Mouse (Mus musculus) midbrain, embryonic 16.5 days (tissue): ENCODE measurements at regions not wholly inside any gene's neighbourhood (a gene's known extent, or its start where the extent isn't known, plus 50 kb on each side); places are given as distances from the start of the nearest gene placed in this dataset.
A peak's percentile ranks its signal among the peaks of the same experiment; 100 is the strongest.

ENCODE experiments used
- ATAC-seq: fragments of 200-750 bp; cut with Nextera tagmentation; 2 replicates; pipeline ENCODE4 v1.8.0; 2017; ENCODE audit warnings: moderate TSS enrichment
- H3K27ac ChIP-seq: fragments of 300-500 bp; sonication (generic); 2 replicates; pipeline ENCODE4 v1.5.1; 2014; ENCODE audit warnings: mild to moderate bottlenecking, low read length, mixed read lengths
- H3K27me3 ChIP-seq: fragments of 300-500 bp; sonication (generic); 2 replicates; pipeline ENCODE4 v1.6.1; 2014; ENCODE audit warnings: low read depth, low read length, mixed read lengths; ENCODE audit not compliant: control insufficient read depth, insufficient read depth
- H3K36me3 ChIP-seq: fragments of 300-500 bp; sonication (generic); 2 replicates; pipeline ENCODE4 v1.6.1; 2014; ENCODE audit warnings: mild to moderate bottlenecking, low read length, moderate library complexity, mixed read lengths; ENCODE audit not compliant: control insufficient read depth, insufficient read depth
- H3K4me1 ChIP-seq: fragments of 300-500 bp; sonication (generic); 2 replicates; pipeline ENCODE4 v1.6.1; 2014; ENCODE audit warnings: mild to moderate bottlenecking, low read length, mixed read lengths; ENCODE audit not compliant: control insufficient read depth, insufficient read depth
- H3K4me2 ChIP-seq: fragments of 300-500 bp; sonication (generic); 2 replicates; pipeline ENCODE4 v1.6.1; 2014; ENCODE audit warnings: mild to moderate bottlenecking, low read length, mixed read lengths
- H3K4me3 ChIP-seq: fragments of 300-500 bp; sonication (generic); 2 replicates; pipeline ENCODE4 v1.5.1; 2014; ENCODE audit warnings: low read depth, mild to moderate bottlenecking, low read length, moderate library complexity, mixed read lengths
- H3K9ac ChIP-seq: fragments of 300-500 bp; sonication (generic); 2 replicates; pipeline ENCODE4 v1.6.1; 2014; ENCODE audit warnings: low read depth, low read length, mixed read lengths
- H3K9me3 ChIP-seq: fragments of 300-500 bp; sonication (generic); replicated peaks from 2 replicates; pipeline ENCODE4 v1.6.1; 2014; ENCODE audit warnings: mild to moderate bottlenecking, low read length, mixed read lengths; ENCODE audit not compliant: control insufficient read depth, poor library complexity, severe bottlenecking
- WGBS: fragments of 180-500 bp; shearing (Covaris S2); extraction: QIAGEN DNeasy Blood & Tissue Kit; methylation state at CpG from one replicate; pipeline ENCODE4 v1.1.7; 2014; 5-methylcytosine and 5-hydroxymethylcytosine counted together

DNA sequence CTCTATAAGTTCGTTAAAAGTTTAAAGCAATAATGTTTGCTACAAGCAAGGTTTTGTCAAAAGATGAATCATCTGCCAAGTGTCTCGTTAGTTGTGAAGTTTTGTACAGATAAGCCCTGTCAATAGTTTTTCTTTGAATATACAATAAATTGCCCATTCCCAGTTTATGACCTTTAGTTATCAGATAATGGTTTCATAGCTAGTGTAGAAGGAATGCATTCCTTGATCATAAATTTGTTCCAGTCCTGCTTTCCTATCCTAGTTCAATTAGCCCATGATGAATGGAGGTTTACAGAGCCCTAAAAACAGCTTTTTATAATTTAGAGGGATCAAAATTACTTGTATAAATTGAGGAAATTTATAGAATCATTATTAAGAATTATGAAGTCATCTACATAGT lies 62.5 kb upstream of the Lrch2 start:
- Histone ChIP-seq H3K4me1 (no peaks in the 10 kb centered on the region), H3K9me3 (no peaks in the 10 kb centered on the region), H3K4me3 (no peak overlapping the region), H3K36me3 (no peaks in the 10 kb centered on the region), H3K27ac (no peak overlapping the region), H3K27me3 (no peaks in the 10 kb centered on the region), H3K9ac (no peak overlapping the region), H3K4me2 (no peak overlapping the region)
- ATAC-seq = no peak
- WGBS = 61% methylated on average over 2 of the region's 2 CpGs

DNA sequence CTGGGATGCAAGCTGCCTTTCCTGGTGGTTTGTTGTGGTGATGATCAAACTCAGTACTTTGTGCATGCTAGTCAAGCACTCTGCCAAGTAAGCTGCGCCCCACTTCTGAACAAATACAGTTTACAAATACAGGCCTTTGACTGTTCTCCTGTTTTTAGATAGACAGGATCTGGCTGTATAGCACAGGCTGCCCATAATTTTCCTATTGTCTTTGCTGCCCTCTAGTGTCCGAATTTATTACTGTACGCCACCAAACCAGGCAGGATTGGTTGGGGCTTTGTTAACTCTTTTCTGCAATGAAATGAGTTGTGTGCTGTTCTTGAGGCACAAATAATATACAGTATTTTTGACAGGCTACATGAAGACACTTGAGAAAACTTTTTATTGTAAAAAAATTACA lies 54.8 kb upstream of the Lrch2 start:
- no peak overlapping the region for H3K4me3 ChIP-seq
- no peaks in the 10 kb centered on the region for H3K27me3 ChIP-seq
- no peak overlapping the region for H3K27ac ChIP-seq
- H3K4me2 ChIP-seq = no peak overlapping the region
- no peaks in the 10 kb centered on the region for H3K9me3 ChIP-seq
- H3K4me1 ChIP-seq = no peaks in the 10 kb centered on the region
- ATAC-seq = peak; percentile 79
- 20% methylated on average over 3 of the region's 3 CpGs for WGBS
- H3K9ac ChIP-seq = no peak overlapping the region
- no peaks in the 10 kb centered on the region for H3K36me3 ChIP-seq
